Mouse (Mus musculus): ENCODE measurements at regions not wholly inside any gene's neighbourhood (a gene's known extent, or its start where the extent isn't known, plus 50 kb on each side); places are given as distances from the start of the nearest gene placed in this dataset.

DNA sequence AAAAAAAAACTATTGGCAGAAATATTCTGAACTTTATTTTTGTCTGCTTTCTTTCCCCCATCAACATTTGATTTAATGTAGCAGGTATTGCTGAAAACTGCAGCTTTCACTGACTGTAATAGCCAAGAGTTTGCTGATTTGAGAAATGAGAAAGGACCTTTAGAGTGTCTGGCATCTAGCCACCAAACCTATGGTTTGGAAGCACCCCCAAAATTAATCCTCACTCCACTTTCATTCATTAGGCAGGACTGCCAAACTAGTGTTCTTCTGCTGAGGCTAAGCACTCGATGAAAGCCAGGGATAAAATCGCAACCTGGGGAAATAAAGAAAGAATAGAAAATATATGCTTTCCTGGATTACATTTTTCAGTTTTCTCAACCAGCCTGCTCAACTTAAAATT is 320.4 kb downstream of the Atp6ap1l start:
- no peak for DNase-seq (ENCODE audit: low read depth)

- peak; percentile 20 for DNase-seq (ENCODE audit: low read depth)
Measured at GRCm38 (mm10) chr13:90575371-90575770, 329.8 kb downstream of the Atp6ap1l start.

DNA sequence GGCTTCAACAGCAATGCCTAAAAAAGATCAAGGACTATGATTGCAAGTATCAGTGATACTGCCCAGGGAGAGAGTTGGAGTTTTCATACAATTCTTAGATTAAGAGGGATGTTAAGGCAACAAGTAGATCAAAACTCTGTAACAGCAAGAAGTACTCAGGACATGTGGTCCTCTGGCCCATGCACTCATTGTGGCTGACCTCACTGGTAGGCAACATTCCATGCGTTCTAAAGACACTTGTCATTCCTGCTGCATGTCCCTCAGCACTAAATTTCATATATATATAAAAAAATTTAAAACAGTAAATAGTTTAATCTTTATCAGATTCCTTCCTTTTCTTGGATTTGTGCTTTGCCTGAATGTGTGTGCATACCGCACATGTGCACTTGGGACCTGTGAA is 332.6 kb downstream of the Atp6ap1l start:
- no peak for DNase-seq (ENCODE audit: low read depth)

GRCm38 (mm10) chr13:90563183-90563840 is 341.8 kb downstream of the Atp6ap1l start:
- DNase-seq (ENCODE audit: low read depth): no peak

GRCm38 (mm10) chr13:90560095-90560494 is 345.1 kb downstream of the Atp6ap1l start:
- DNase-seq (ENCODE audit: low read depth): peak; percentile 24

DNA sequence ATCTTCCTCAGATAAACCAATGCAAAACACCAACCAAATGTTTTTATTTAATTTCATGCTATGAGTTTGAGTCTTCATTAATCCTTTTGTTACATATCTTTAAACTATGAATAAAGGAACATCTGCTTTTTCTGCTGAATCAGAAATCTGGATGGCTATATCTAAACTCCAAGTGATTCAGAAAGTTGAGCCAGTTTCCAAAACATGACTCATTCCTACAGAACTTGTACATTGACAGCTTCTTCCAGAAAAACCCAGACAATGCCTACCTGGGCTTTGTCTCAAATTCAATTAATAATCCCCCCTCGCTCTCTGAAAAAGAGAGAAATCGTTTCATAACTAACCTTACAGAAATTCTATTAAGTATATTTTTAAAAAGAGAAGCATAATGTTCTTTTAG is 345.7 kb downstream of the Atp6ap1l start:
- DNase-seq (ENCODE audit: low read depth): no peak

- no peak for DNase-seq (ENCODE audit: low read depth)
Measured at GRCm38 (mm10) chr13:90551166-90551565, 354.0 kb downstream of the Atp6ap1l start.

DNA sequence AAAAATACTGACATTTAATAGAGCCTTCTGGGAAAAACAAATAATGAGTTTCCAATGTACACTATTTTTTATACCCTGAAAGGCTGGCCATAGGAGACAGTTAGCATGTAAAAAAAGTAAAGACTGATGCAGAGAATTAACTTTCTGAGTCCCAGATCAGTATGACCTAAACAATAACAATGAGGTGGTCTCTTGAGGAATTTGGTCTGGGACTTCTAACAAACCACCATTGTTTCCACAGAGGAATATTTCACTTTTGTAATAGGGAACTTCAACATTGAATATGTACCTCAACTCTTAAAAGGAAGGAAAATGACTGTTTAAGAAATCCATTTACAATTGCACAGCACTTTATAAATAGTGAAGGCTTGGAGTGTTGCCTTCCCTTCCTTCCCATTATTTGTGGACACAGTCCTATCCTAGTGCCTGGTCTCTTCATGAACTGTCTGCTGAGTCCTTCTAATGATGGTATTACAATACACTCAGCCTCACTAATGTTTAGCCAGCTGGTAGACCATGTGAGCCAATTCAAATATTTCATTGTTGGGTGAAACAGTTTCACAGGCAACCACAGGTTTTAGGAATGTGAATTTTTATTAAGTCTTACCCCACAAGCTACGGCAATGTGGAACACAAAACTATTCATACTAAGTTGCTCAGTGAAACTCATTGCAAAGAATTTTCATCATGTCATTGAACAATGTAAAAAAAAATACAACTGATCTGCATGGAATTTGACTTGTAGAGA is 358.7 kb downstream of the Atp6ap1l start:
- DNase-seq (ENCODE audit: low read depth): peak; percentile 68

- DNase-seq (ENCODE audit: low read depth): no peak
Measured at GRCm38 (mm10) chr13:90545816-90546215, 359.3 kb downstream of the Atp6ap1l start.

GRCm38 (mm10) chr13:90537525-90537924 is 367.6 kb downstream of the Atp6ap1l start:
- no peak for DNase-seq (ENCODE audit: low read depth)

GRCm38 (mm10) chr13:90526998-90527397 is 378.2 kb downstream of the Atp6ap1l start:
- DNase-seq (ENCODE audit: low read depth): no peak

- no peak for DNase-seq (ENCODE audit: low read depth)
Measured at GRCm38 (mm10) chr13:90525801-90526200, 379.4 kb downstream of the Atp6ap1l start.

DNA sequence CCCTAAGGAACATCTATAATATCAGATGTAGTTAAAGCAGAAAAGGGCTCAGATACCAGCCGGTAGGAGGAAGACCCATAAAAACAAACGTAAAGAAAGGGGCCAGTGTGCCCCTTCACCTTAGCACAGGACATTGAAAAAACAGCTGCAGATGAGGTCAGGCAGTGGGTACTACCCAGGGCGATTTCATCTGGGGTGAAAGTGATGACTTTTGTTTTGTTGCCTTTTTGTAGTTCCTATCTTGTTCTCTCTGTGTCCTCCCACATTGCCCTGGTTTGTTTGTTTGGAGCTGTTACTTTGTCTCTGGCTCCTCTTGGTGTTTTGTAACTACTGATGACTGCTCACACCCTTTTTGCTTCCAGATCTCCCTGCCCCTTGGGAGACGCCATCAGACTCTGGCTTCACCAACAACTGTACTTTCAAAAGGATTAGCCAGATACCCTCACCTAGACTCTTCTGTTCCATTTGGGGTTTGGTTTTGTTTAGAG is 383.4 kb downstream of the Atp6ap1l start:
- DNase-seq (ENCODE audit: low read depth): no peak

DNA sequence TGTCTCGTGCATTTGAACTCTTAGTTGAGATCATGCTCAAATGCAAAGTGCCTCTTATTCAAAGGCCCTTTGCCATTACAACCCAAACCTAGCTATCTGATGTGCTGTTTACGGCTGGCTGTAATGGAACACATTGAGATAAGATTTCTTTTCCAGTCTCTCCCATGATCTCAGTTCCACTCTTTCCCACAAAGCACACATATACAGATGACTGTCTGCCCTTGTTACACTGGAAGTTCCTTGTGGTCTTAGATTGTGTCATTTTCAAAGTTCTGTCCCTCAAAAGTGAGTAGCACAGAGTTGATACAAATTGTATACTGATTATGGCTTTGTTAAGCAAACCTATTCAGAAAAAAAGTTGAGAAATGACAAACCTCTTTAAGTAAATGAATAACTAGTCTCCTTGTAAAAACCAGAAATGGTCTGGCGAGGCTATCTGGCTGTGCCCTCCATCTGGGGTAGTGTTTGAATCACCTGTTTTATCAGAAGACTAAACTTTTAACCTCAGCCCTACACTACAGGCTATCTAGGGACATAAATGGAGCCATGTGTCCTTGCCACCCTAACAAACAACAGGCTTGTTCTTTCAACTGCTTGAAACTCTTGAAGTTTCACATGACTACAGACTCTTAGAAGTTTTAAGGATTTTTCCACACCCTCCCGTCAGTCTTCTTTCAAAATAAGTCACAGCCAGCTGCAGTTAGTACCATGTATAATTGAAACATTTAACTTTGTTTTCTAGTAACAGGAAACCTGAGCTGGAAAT is 384.0 kb downstream of the Atp6ap1l start:
- no peak for DNase-seq (ENCODE audit: low read depth)

- DNase-seq (ENCODE audit: low read depth): peak; percentile 87
Measured at GRCm38 (mm10) chr13:90515773-90516503, 389.2 kb downstream of the Atp6ap1l start.

DNA sequence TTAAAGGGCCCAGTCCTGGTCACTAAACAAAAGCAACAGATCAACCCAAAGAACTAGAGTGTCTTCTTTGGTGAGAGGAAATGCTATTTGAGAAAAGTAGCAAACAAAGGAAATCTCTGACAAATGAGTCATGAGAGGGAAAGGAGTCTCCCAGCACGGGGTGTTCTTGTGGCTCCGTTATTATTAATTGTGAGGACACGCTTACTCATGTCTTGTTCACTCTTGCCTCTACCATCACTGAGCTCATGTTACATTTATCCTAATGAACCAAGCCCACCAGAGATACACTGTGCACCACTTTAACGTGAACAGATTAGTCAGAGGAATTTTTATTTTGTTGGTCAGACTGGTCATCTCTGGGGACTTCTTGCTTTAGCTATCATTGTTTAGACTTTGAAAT is 391.3 kb downstream of the Atp6ap1l start:
- DNase-seq (ENCODE audit: low read depth): no peak

- no peak for DNase-seq (ENCODE audit: low read depth)
Measured at GRCm38 (mm10) chr13:90512786-90513401, 392.3 kb downstream of the Atp6ap1l start.

DNA sequence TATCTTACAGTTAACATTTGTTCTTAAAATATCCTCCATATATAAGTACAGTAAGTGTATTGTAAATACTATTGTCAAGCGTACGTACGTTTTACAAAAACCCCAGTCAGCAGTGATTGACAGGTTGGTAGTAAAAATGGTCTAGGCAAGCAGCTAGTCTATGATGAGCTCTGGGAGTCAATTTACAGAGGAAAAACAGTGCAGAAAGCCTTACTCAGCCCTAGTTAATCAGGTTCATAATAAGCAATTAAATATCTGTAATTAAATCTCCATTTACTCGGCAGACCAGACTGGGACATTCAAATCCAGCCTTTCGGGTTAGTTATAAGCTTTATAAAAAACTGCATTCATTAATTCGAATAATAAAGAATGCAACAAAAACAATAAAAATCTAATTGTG is 394.7 kb downstream of the Atp6ap1l start:
- DNase-seq (ENCODE audit: low read depth): no peak

DNA sequence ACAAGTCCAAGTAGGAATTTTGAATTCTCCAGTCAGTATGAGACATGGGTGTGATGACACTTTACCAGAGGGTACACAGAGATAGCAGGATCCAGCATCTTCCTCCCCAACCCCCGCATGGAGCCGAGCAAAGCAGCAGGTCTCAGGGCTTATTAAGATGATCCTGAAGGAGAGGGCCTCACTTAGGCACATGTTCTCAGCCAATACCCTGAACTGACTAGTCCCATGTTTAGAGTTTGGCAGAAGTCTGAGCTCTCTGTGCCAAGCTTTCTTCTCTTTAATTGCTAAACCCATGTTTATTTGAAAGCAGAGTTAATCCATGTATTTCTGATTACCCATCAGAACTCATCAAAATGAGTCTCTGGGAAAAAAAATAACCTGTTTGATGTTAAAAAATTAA is 402.0 kb downstream of the Atp6ap1l start:
- no peak for DNase-seq (ENCODE audit: low read depth)

GRCm38 (mm10) chr13:90502141-90502540 is 403.0 kb downstream of the Atp6ap1l start:
- no peak for DNase-seq (ENCODE audit: low read depth)

DNA sequence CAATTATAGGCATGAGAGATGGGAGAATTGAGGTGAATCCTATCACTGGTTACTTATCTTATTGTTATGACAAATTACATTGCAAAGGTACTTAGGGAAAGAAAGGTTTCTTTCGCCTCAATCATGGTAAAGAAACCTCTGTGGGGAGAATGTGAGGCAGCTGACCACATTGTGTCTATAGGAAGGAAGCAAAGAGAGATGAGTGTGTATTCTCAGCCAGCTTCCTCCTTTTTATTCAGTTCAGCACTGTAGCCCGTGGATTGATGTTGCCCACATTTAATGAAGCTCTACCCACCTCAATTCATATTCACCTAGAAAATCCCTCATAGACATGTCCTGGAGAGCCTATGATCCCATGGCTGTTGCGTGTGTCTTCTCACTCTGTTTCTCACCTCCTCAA is 406.2 kb downstream of the Atp6ap1l start:
- no peak for DNase-seq (ENCODE audit: low read depth)

- DNase-seq (ENCODE audit: low read depth): no peak
Measured at GRCm38 (mm10) chr13:90497573-90497972, 407.6 kb downstream of the Atp6ap1l start.
